Mouse (Mus musculus) layer of hippocampus, adult 18-20 months (tissue): ENCODE measurements around the gene Vps50. TPM values are rescaled to one million over a fixed set of nuclear protein-coding genes. Genes with fewer than 3 reads are reported as not detected.

Source experiments
- total RNA-seq, 2 experiments: library from RNA; stranded (reverse); gene quantifications; 2 replicates each; pipeline ENCODE4 v1.2.3; 2021

Vps50 gene
- total RNA-seq, 2 experiments from 2014 or later, result 51.8 to 53.8 TPM

Other genes with a start within 250 kb of the Vps50 start
- 1 to 10 TPM; 2.5 to 3.3 TPM for gene Samd9l, start 98.8 kb upstream of the Vps50 start, total RNA-seq
- gene Hepacam2, start 84 bp upstream of the Vps50 start, total RNA-seq, result under 1 TPM; 0.12 to 0.43 TPM